Comparison of ENCODE assay signal across 9 mouse cellular contexts in genomic region chr2:74726551-74726950, GRCm38 (mm10). TPM values are rescaled to one million over a fixed set of nuclear protein-coding genes. Genes with fewer than 3 reads are reported as not detected.
DNase-seq lines count a peak whose midpoint lies in the region; ATAC-seq and TF ChIP-seq lines count a peak whose summit lies in the region.
"Had no signal": no experiment of that assay in that cellular context is flagged by ENCODE, and none has a peak within 500 bp of the region (broad histone marks: within the 10 kb centered on the region; RNA-seq: fewer than 3 reads in every experiment).

Gene Gm28230, plus strand, starts transcription at chr2:74726728.

- WGBS in heart, adult 2 months: 22% methylated on average over 5 of the region's 5 CpGs
- 9% methylated on average over 5 of the region's 5 CpGs for WGBS in embryonic facial prominence, embryonic 13.5 days
- WGBS in kidney, embryonic 16.5 days: 56% methylated on average over 5 of the region's 5 CpGs
- 4% methylated on average over 5 of the region's 5 CpGs for WGBS in midbrain, postnatal 0 days

- intact Hi-C loops in heart, adult 2 months (cut with DNase I): no loop called here
- intact Hi-C loops in left cerebral cortex, postnatal 36 days (cut with DNase I): no loop called here

- H3K4me2 ChIP-seq in embryonic facial prominence, embryonic 13.5 days: peak within 1 kb of the TSS; percentile 54
- H3K4me2 ChIP-seq in kidney, embryonic 16.5 days (replicated peaks; ENCODE audit: low read depth, low read length): peak within 1 kb of the TSS; percentile 60
- H3K4me2 ChIP-seq in midbrain, postnatal 0 days (ENCODE audit: low read depth, low read length, poor library complexity, severe bottlenecking): no peak within 1 kb of the TSS

- H3K4me3 ChIP-seq in heart, adult 2 months: peak within 1 kb of the TSS; percentile 2; the same call in 1 of the 2 replicates
- H3K4me3 ChIP-seq in embryonic facial prominence, embryonic 13.5 days: peak within 1 kb of the TSS; percentile 33
- H3K4me3 ChIP-seq in kidney, embryonic 16.5 days (ENCODE audit: low read length): peak within 1 kb of the TSS; percentile 45
- no peak within 1 kb of the TSS for H3K4me3 ChIP-seq in midbrain, postnatal 0 days (ENCODE audit: low read depth, low read length)

- no peak for ATAC-seq in embryonic facial prominence, embryonic 13.5 days (ENCODE audit: insufficient number of reproducible peaks, insufficient read depth, low FRiP score, low TSS enrichment, low read depth)
- ATAC-seq in kidney, embryonic 16.5 days (ENCODE audit: low FRiP score, low TSS enrichment): no peak
- no peak for ATAC-seq in midbrain, postnatal 0 days (ENCODE audit: low FRiP score)

- H3K9me3 ChIP-seq in embryonic facial prominence, embryonic 13.5 days: no peaks in the 10 kb centered on the region
- no peaks in the 10 kb centered on the region for H3K9me3 ChIP-seq in kidney, embryonic 16.5 days (ENCODE audit: low read length)
- no peaks in the 10 kb centered on the region for H3K9me3 ChIP-seq in midbrain, postnatal 0 days (ENCODE audit: low read length)
- H3K9me3 ChIP-seq: G1E had no signal

- no peaks in the 10 kb centered on the region for H3K4me1 ChIP-seq in heart, adult 2 months (ENCODE audit: control insufficient read depth, insufficient read depth, low read length)
- H3K4me1 ChIP-seq in embryonic facial prominence, embryonic 13.5 days: peaks cover 5% of the 10 kb centered on the region
- H3K4me1 ChIP-seq in kidney, embryonic 16.5 days (ENCODE audit: insufficient read depth, low read length): peaks cover 76% of the 10 kb centered on the region
- H3K4me1 ChIP-seq in midbrain, postnatal 0 days (ENCODE audit: insufficient read depth, low read length): no peaks in the 10 kb centered on the region

- DNase-seq in heart, adult 2 months: peak in 1 of 2 experiments; percentile 17
- DNase-seq in heart, adult 18-20 months: no peak
- peak; percentile 60 for DNase-seq in midbrain, postnatal 0 days (ENCODE audit: low spot score)
- DNase-seq in left cerebral cortex, postnatal 36 days (ENCODE audit: low spot score in 2 of 2): no peak
- no peak for DNase-seq in yolk sac, embryonic 10.5 days (ENCODE audit: low spot score)
- no peak for DNase-seq in lung, postnatal 10 days

- TF ChIP-seq EP300 in heart, adult 2 months (IDR thresholded peaks at IDR 0.05; ENCODE audit: insufficient read depth, low read depth, low read length): no peak

- no peak within 1 kb of the TSS for H3K9ac ChIP-seq in heart, adult 2 months (ENCODE audit: low read depth, low read length)
- H3K9ac ChIP-seq in embryonic facial prominence, embryonic 13.5 days: no peak within 1 kb of the TSS
- H3K9ac ChIP-seq in kidney, embryonic 16.5 days (replicated peaks; ENCODE audit: low read length): peak within 1 kb of the TSS; percentile 71
- H3K9ac ChIP-seq in midbrain, postnatal 0 days (replicated peaks; ENCODE audit: low read length, poor library complexity, severe bottlenecking): no peak within 1 kb of the TSS

- no peak for TF ChIP-seq CTCF in heart, adult 2 months (IDR thresholded peaks at IDR 0.05)
- no peak for TF ChIP-seq CTCF in midbrain, postnatal 0 days (IDR thresholded peaks at IDR 0.05)

- no peaks in the 10 kb centered on the region for H3K36me3 ChIP-seq in heart, adult 2 months (ENCODE audit: control insufficient read depth, insufficient read depth, low read length)
- H3K36me3 ChIP-seq in embryonic facial prominence, embryonic 13.5 days: no peaks in the 10 kb centered on the region
- H3K36me3 ChIP-seq in kidney, embryonic 16.5 days (ENCODE audit: insufficient read depth, low read length): peaks cover 7% of the 10 kb centered on the region; the same call in 1 of the 2 replicates
- H3K36me3 ChIP-seq in midbrain, postnatal 0 days (ENCODE audit: insufficient read depth, low read length): no peaks in the 10 kb centered on the region

- H3K27me3 ChIP-seq in heart, adult 2 months (ENCODE audit: control insufficient read depth, insufficient read depth, low read length): peaks cover 26% of the 10 kb centered on the region
- peaks cover 98% of the 10 kb centered on the region for H3K27me3 ChIP-seq in embryonic facial prominence, embryonic 13.5 days
- H3K27me3 ChIP-seq in kidney, embryonic 16.5 days (ENCODE audit: insufficient read depth, low read length): no peaks in the 10 kb centered on the region
- H3K27me3 ChIP-seq in midbrain, postnatal 0 days (ENCODE audit: insufficient read depth, low read length): peaks cover 94% of the 10 kb centered on the region

- TF ChIP-seq POLR2A in heart, adult 2 months (IDR thresholded peaks at IDR 0.05; ENCODE audit: insufficient read depth, low read depth, low read length): no peak

- no peak within 1 kb of the TSS for H3K27ac ChIP-seq in heart, adult 2 months
- no peak within 1 kb of the TSS for H3K27ac ChIP-seq in embryonic facial prominence, embryonic 13.5 days
- peak within 1 kb of the TSS; percentile 85 for H3K27ac ChIP-seq in kidney, embryonic 16.5 days (ENCODE audit: low read length)
- H3K27ac ChIP-seq in midbrain, postnatal 0 days (ENCODE audit: low read depth, low read length): no peak within 1 kb of the TSS

- H3K79me2 ChIP-seq in heart, adult 2 months (replicated peaks; ENCODE audit: control insufficient read depth, insufficient read depth, low read length): no peaks in the 10 kb centered on the region

RNA-seq across cellular contexts. Expression of gene Gm28230, which starts in this region (rescaled TPM):
- under 1 TPM in 1 of 2 experiments, not detected in 1; 0.14 TPM for total RNA-seq in heart, adult 2 months (2021)
- 0.04 and 0.20 TPM in 2 replicates for polyA plus RNA-seq in heart, adult 2 months (2012; rRNA removed)
- not detected for total RNA-seq in heart, adult 18-20 months (2021)
- polyA plus RNA-seq in embryonic facial prominence, embryonic 13.5 days (2015; fragmentation: Nextera tagmentation; extraction: Ambion mirVana): 0.18 TPM in 1 of 2 replicates, not detected in the other
- 1.3 and 2.1 TPM in 2 replicates for polyA plus RNA-seq in kidney, embryonic 16.5 days (2015; fragmentation: Nextera tagmentation; extraction: Ambion mirVana)
- total RNA-seq in midbrain, postnatal 0 days (2014; rRNA removed): not detected in 2 replicates
- polyA plus RNA-seq in midbrain, postnatal 0 days (2015; fragmentation: Nextera tagmentation; extraction: Ambion mirVana): not detected in 2 replicates
- total RNA-seq in left cerebral cortex, postnatal 36 days (2021): not detected

Comparison
In these comparisons a context has a peak if more than half of its experiments do, and no peak if none do; other contexts are left out.
1. Peak in DNase-seq in midbrain, postnatal 0 days; RNA of the gene not detected or under 1 TPM.